Mouse (Mus musculus) limb, embryonic 14.5 days (tissue): ENCODE results near the gene Atn1. TPM values are rescaled to one million over a fixed set of nuclear protein-coding genes. Genes with fewer than 3 reads are reported as not detected.
A peak's percentile ranks its signal among the peaks of the same experiment; 100 is the strongest.

Experiments used
- ATAC-seq: fragments of 200-750 bp; cut with Nextera tagmentation; 2 replicates; pipeline ENCODE4 v1.8.0; 2017; ENCODE audit warnings: low read depth, moderate number of reproducible peaks, moderate TSS enrichment; ENCODE audit not compliant: low FRiP score
- DNase-seq: peaks from one replicate; pipeline ENCODE4 v3.0.0-alpha.2; 2015; ENCODE audit warnings: low spot score
- H3K27ac ChIP-seq: fragments of 300-500 bp; sonication (generic); replicated peaks from 2 replicates; pipeline ENCODE4 v1.5.1; 2014; ENCODE audit warnings: low read depth, mild to moderate bottlenecking, low read length, moderate library complexity, mixed read lengths
- H3K27me3 ChIP-seq: fragments of 300-500 bp; sonication (generic); 2 replicates; pipeline ENCODE4 v1.6.1; 2014; ENCODE audit warnings: low read length, mixed read lengths; ENCODE audit not compliant: control insufficient read depth, insufficient read depth
- H3K36me3 ChIP-seq: fragments of 300-500 bp; sonication (generic); 2 replicates; pipeline ENCODE4 v1.6.1; 2014; ENCODE audit warnings: mild to moderate bottlenecking, low read length, moderate library complexity, mixed read lengths; ENCODE audit not compliant: control insufficient read depth, insufficient read depth
- H3K4me1 ChIP-seq: fragments of 300-500 bp; sonication (generic); 2 replicates; pipeline ENCODE4 v1.6.1; 2014; ENCODE audit warnings: antibody characterized with exemption, low read length, mixed read lengths; ENCODE audit not compliant: control insufficient read depth, insufficient read depth
- H3K4me2 ChIP-seq: fragments of 300-500 bp; sonication (generic); replicated peaks from 2 replicates; pipeline ENCODE4 v1.6.1; 2014; ENCODE audit warnings: low read depth, mild to moderate bottlenecking, low read length, moderate library complexity; ENCODE audit not compliant: severe bottlenecking
- H3K4me3 ChIP-seq: fragments of 300-500 bp; sonication (generic); replicated peaks from 2 replicates; pipeline ENCODE4 v1.5.1; 2014; ENCODE audit warnings: low read length
- H3K9ac ChIP-seq: fragments of 300-500 bp; sonication (generic); 2 replicates; pipeline ENCODE4 v1.6.1; 2014; ENCODE audit warnings: mild to moderate bottlenecking, low read depth, low read length, moderate library complexity; ENCODE audit not compliant: severe bottlenecking
- H3K9me3 ChIP-seq: fragments of 300-500 bp; sonication (generic); 2 replicates; pipeline ENCODE4 v1.6.1; 2016; ENCODE audit warnings: low read length; ENCODE audit not compliant: control insufficient read depth
- POLR2A ChIP-seq: fragments of 200-500 bp; IDR thresholded peaks from 2 replicates; pipeline ENCODE4 v1.8.0; 2012; ENCODE audit warnings: inconsistent platforms, mild to moderate bottlenecking, moderate library complexity, borderline replicate concordance; ENCODE audit not compliant: insufficient read depth, insufficient read length; ENCODE audit errors: extremely low read depth
- WGBS: fragments of 180-500 bp; shearing (Covaris S2); extraction: QIAGEN DNeasy Blood & Tissue Kit; methylation state at CpG from one replicate; pipeline ENCODE4 v1.1.7; 2014; 5-methylcytosine and 5-hydroxymethylcytosine counted together
- polyA plus RNA-seq, 2 experiments: library from polyadenylated mRNA; depleted of rRNA in 1 of 2; stranded (reverse) in 1 of 2; unstranded in 1 of 2; fragments of >200 nt; fragmentation: Nextera tagmentation in 1 of 2; extraction: Ambion mirVana in 1 of 2; gene quantifications; 2 replicates each; pipeline versions ENCODE4 v1.2.1 to v1.2.3; 2012 to 2014

The Atn1 gene
- polyA plus RNA-seq, 2 experiments, result 14.6 to 102 TPM

DNA sequence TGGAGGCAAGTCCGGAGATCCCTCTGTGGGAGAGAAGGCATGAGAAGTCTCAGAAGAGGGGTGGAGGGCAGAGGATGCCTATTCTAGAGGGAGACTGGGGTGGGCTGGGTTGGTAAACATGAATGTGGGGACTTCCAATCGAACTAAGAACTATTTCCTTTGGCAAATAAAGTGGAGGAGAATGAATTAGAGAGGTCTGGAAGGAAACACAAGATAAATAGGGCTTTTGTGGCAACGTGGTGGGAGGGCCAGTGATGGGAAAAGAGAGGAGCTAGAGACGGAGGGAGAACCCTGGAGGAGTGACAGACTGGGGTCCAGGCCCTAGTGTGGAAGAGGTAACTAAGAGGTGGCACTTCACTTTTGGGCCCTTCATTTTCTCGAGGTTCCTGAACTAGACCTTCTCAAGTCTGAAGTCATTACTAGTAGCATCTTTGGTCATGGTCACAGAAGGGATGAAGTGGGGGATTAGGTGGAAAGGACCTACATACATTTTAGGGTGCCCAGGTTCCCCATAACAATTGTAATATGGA lies 1.1 kb upstream of the Atn1 start:
- WGBS, result 6% methylated on average over 5 of the region's 5 CpGs
- Histone ChIP-seq H3K9me3 (no peaks in the 10 kb centered on the region), H3K4me3 (peak overlapping the region; percentile 77), H3K27ac (peak overlapping the region; percentile 98), H3K4me2 (peak overlapping the region; percentile 72), H3K36me3 (peaks cover 11% of the 10 kb centered on the region; the same call in 1 of the 2 replicates), H3K9ac (peak overlapping the region; percentile 93), H3K27me3 (no peaks in the 10 kb centered on the region), H3K4me1 (peaks cover 36% of the 10 kb centered on the region)
- TF ChIP-seq POLR2A, result no peak
- no peak for ATAC-seq
- no peak for DNase-seq

DNA sequence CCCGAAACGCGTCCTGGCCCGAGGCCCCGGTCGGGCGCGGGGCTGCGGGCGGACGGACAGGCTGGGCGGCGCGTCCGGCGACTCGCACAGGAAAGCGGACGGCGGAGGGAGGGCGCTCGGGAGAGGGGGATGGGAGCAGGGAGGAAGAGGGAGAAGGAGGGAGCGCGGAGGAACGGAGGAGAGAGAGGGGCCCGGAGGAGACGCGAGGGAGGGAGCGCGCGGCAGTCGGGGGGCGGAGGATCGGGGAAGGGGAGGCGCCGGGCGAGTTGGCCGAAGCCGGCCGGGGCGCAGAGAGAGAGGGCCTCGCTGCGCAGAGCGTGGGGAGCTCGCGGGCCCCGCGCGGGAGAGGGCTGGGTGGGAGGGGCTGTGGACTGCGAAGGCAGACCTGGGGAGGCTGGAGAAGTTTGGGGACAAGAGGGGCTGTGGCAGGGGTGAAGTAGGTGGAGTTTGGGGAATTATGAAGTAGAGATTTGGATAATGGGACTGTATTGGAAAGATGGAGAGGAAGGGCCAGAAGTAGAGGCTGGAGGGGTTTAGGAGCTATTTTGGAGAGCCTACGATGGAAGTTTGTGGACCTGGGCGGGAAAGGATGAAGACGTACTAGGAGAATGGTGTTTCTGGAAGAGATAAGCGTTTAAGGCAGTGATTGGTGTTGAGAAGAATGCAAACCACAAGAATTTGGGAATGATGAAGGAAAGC lies 477 bp upstream of the Atn1 start:
- peak overlapping the region; percentile 98 for H3K27ac ChIP-seq
- ATAC-seq (peak; percentile 83), DNase-seq (peak; percentile 85)
- H3K9me3 ChIP-seq, result no peaks in the 10 kb centered on the region
- peak overlapping the region; percentile 93 for H3K9ac ChIP-seq
- under 1% methylated on average over 43 of the region's 54 CpGs for WGBS
- peak overlapping the region; percentile 72 for H3K4me2 ChIP-seq
- peak overlapping the region; percentile 77 for H3K4me3 ChIP-seq
- H3K4me1 ChIP-seq, result peaks cover 36% of the 10 kb centered on the region
- peaks cover 11% of the 10 kb centered on the region; the same call in 1 of the 2 replicates for H3K36me3 ChIP-seq
- H3K27me3 ChIP-seq, result no peaks in the 10 kb centered on the region
- 0 out of 2 replicates have a peak, but pooled peaks have one; percentile 14 for TF ChIP-seq POLR2A

DNA sequence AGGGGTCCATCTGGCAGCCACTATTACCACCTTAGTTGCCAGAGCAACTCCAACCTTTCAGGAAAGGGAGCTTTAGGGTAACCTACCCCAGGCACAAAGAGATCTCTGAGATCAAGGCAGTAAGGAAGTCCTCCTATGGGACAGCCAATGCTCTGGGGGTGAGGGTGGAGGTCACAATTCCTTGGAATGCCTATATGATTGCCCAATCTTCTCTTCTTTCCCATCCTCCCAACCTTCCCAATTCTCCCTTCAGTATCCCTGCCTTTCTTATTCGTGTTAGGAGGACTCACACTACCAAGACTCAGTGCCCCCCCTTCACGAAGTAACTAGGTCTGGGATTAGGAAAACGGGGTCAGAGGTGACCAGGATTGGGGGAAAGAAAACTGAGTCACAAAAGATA lies 1.0 kb downstream of the Atn1 start:
- 3% methylated on average over 3 of the region's 3 CpGs for WGBS
- Histone ChIP-seq H3K27me3 (no peaks in the 10 kb centered on the region), H3K4me2 (peak overlapping the region; percentile 72), H3K9me3 (no peaks in the 10 kb centered on the region), H3K9ac (peak overlapping the region; percentile 93), H3K27ac (peak overlapping the region; percentile 98), H3K4me3 (peak overlapping the region; percentile 77), H3K4me1 (peaks cover 36% of the 10 kb centered on the region), H3K36me3 (peaks cover 12% of the 10 kb centered on the region)
- no peak for ATAC-seq
- TF ChIP-seq POLR2A, result no peak
- DNase-seq, result no peak

DNA sequence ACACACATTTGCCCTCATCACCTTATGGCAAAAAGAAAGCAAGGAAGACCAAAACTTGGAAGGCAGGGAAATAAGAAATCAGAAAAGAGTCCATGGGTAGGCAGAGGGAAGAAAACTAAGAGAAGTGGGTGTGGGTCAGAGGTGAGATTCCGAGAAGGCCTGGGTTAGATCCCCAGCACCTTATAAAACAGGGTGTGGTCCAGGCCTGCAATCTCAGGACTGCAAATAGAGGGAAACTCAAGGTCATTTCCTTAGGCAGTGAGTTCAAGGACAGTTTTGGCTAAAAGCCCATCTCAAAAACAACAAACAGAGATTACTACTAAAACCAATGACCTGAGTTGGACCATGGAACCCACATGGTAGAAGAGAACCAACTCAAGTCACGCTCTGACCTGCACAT lies 2.5 kb downstream of the Atn1 start:
- Histone ChIP-seq H3K4me3 (0 out of 2 replicates have a peak overlapping the region, but pooled peaks have one; percentile 3), H3K27me3 (no peaks in the 10 kb centered on the region), H3K9me3 (no peaks in the 10 kb centered on the region), H3K4me2 (no peak overlapping the region; the same call in 1 of the 2 replicates), H3K4me1 (peaks cover 32% of the 10 kb centered on the region), H3K27ac (no peak overlapping the region), H3K36me3 (peaks cover 27% of the 10 kb centered on the region), H3K9ac (no peak overlapping the region)
- DNase-seq (no peak), ATAC-seq (no peak)
- TF ChIP-seq POLR2A, result no peak
- WGBS, result 86% methylated on average over 2 of the region's 2 CpGs

DNA sequence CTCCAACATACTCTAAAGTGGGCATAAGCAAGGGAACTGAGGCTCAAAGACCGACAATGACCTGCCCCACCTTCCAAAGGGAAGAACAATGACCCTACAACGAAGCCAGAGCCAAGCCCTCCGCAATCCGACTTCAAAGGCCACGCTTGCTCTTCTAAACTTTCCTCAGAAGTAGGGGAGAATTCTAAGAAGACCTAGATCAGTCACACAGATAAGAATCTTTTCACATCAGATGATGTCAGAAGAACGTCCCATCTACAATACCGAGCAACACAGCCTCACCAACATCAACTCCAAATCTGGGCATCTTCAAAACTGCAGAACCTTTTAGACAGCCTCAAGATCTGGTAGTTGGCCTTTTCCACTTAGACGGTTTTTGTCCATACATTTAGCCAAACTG lies 5.9 kb downstream of the Atn1 start:
- TF ChIP-seq POLR2A, result no peak
- 87% methylated on average over 8 of the region's 8 CpGs for WGBS
- Histone ChIP-seq H3K27me3 (no peaks in the 10 kb centered on the region), H3K9me3 (no peaks in the 10 kb centered on the region), H3K4me1 (peaks cover 25% of the 10 kb centered on the region), H3K36me3 (peaks cover 51% of the 10 kb centered on the region), H3K9ac (no peak overlapping the region), H3K4me3 (no peak overlapping the region), H3K4me2 (no peak overlapping the region), H3K27ac (no peak overlapping the region)
- DNase-seq (no peak), ATAC-seq (no peak)
